Mouse (Mus musculus) adrenal gland, postnatal 14 days (tissue): ENCODE results near the gene Glmn. TPM values are rescaled to one million over a fixed set of nuclear protein-coding genes. Genes with fewer than 3 reads are reported as not detected.

Experiments
- DNase-seq: peaks from one replicate; pipeline ENCODE4 v3.0.0; 2021; ENCODE audit warnings: mixed read lengths
- total RNA-seq: library from RNA; stranded (reverse); gene quantifications from 2 replicates; pipeline ENCODE4 v1.2.3, GENCODE M21; 2021

Glmn gene
- total RNA-seq, 1 experiment from 2014 or later, result 8.9 TPM

DNA sequence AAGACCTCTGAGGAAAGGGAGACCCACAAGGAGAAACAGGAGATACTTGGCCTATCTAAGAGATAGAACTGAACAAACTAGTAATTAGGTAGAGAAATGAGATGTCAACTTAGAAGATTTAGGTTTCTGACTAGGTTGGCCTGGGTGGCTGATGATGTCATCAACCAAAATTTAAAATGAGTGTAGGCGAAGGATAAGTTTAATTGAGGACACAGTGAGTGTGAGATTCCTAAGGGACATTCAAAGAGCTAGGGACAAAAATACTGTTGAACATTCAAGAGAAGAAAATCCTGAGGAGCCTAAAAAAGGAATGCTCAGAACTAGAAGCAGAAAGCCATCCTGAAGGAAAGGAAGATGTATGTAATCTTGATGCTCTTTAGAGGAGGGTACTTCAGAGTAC is 81.6 kb downstream of the Glmn start:
- no peak for DNase-seq

DNA sequence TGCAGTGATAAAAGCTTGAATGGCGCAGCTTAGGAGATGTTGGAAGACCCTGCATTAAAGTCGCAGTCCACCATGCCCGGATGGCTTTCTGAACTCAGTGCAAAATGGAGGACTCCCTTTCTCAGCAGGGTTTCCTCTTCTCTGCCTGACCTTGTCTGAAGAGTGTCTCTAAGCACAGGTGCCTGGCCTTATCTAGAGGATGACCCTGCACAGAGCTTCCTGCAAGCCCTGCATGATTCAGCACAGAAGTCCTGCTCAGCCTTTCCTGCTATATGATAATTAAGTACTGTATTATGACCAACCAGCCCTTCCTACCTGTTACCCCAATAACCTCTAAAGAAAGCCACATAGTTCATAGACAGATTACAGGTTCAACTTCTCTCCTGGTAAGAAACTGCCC is 82.2 kb downstream of the Glmn start:
- DNase-seq, result no peak

DNA sequence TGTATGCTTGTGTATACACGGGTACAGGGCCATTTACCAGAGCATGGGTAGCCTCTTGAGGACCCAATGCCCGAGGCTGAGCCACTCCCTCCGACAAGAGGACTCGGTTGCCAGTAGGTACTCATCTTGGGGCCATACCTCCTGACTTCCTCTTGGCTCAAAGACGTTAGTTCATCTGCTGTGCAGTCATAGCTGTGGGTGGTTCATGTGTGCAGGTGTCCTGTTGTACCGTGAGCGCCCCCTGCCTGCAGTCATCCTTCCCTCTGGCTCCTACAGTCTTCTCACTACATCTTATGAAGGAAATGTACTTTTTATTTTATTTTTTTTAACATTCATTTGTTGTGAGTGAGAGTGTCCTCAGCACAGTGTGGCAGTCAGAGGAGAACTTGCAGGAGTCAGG is 84.1 kb downstream of the Glmn start:
- peak; percentile 73 for DNase-seq

DNA sequence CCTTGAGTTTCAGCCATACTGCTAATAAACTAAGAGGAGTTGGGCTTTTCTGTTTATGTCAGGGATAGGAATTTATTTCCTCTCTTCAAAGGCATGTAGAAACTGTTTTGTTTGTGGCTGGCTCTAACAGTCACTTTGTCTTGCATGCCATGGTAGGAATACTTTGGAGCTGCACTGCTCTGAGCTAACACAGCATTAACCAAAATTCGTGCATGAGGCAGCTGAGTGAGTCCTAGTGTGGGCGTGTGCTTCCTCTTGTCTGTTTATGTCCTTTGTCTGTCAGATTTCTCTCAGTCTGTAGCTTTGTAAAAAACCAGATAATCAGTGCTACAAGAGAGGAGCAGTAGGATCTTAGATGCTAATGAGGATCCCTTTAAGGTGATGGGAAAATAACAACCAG is 86.4 kb downstream of the Glmn start:
- DNase-seq, result no peak

DNA sequence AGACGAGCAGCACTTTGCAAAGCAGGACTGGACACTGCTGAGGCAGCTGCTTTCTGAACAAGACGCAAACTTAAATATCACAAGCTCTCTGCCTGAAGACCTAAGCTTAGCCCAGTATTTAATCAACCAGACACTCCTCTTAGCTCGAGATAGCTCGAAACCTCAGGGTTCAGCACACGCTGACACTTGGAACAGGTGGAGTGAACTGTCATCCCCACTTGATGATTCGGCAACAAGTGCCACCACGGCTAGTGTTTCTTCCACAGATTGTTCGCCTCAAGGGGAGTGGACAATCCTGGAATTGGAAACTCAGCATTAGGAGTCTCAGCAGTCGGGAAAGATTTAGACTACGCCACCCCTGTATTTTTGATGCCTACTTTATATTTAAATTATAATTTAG is 87.2 kb downstream of the Glmn start:
- DNase-seq, result no peak

DNA sequence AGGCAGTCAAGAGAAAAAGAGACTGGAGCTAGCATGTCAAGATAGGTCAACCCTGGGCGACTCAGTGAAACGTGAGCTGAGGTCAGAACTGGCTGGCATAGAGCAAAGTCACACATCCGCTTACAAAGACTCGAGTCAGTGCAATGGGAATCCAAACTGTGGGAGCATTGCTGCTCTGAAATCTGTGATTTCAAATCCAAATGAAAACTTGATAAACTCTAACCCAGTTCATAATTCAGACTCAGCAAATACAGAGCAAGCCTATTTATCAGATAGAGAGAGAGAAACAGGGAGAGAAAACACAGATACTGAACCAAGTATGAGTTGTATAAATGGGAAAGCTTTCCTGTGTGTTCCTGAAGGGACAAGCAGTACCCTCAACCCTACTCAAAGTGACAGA is 90.4 kb downstream of the Glmn start, which contains the start of gene Gm42669:
TSS of gene Gm42669 (plus strand) at position 301 of the 400 bp plus-strand sequence.
- DNase-seq, result no peak

DNA sequence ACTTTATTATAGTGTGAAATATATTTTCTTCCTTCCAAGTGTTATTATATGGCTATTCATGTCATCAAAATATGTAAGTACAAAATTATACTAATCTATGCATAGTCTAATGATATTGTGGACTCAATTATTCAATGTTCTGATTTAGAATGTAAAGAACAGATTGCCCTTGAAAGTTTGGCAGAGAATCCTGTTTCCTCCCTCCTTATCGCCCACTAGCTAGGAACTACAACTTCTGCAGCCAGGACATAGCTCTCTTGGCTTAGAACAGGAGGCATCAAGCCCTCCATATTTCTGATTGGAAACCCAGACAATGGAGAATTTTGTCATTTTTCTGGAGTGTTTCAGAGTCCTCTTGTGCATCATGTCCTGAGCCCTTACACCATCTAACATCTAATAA is 96.9 kb downstream of the Glmn start:
- DNase-seq, result no peak

DNA sequence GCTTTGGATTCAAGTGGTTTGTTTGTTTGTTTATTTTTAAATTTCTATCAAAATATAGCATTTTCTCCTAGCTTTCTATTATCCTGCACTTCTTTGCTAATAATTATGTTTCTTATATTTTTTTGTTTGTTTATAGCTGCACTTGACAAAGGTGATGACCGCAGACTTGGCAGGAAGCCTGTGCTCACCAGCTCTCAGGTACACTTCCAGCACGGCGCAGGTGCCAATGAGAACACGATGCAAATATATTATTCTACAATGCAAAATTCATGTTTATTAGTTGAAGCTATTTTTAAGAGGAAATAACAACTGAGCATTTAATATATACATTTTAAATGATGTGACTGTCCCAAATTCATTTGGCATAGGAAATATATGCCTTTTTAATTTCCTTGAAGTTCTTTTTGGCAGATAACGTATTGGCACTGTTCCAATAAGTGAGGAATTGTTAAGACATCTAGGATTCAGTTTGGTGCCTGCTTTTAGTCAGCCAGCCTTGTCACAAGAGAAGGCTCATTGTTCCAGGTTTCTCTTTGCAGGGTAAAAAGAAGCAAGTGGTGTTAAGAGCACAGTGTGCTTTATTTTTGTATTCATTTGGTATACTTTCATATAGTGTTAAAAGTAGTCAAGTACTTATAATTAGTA is 97.7 kb downstream of the Glmn start:
- DNase-seq, result no peak

Other genes with a start within 250 kb of the Glmn start
- 0.74 and 0.86 TPM in 2 replicates for gene Ephx4, start 195.2 kb downstream of the Glmn start, total RNA-seq
- not detected in 2 replicates for gene Lpcat2b, start 166.3 kb downstream of the Glmn start, total RNA-seq
- gene Btbd8, start 159.9 kb downstream of the Glmn start, total RNA-seq, result 6.8 and 7.2 TPM in 2 replicates
- not detected in 2 replicates for gene Gm42669, start 90.3 kb downstream of the Glmn start, total RNA-seq
- not detected in 2 replicates for gene 1700028K03Rik, start 63.2 kb downstream of the Glmn start, total RNA-seq
- gene Rpap2, start 515 bp downstream of the Glmn start, total RNA-seq, result 13.2 and 21.2 TPM in 2 replicates
- 0.30 and 0.56 TPM in 2 replicates for gene Gfi1, start 128.1 kb upstream of the Glmn start, total RNA-seq
- not detected in 2 replicates for gene Ube2d2b, start 232.2 kb upstream of the Glmn start, total RNA-seq